Mouse (Mus musculus) CH12.LX (cell line): ENCODE data around the gene Stk10. TPM values are rescaled to one million over a fixed set of nuclear protein-coding genes. Genes with fewer than 3 reads are reported as not detected.
A peak's percentile ranks its signal among the peaks of the same experiment; 100 is the strongest.

Experiments
- DNase-seq: peaks from one replicate; pipeline ENCODE4 v3.0.0-alpha.2; 2013; ENCODE audit errors: extremely low read depth
- H3K27ac ChIP-seq: 2 replicates; pipeline ENCODE4 v1.5.1; 2012; ENCODE audit warnings: low read depth, mild to moderate bottlenecking, control low read depth, moderate library complexity; ENCODE audit not compliant: insufficient read depth
- H3K27me3 ChIP-seq: replicated peaks from 2 replicates; pipeline ENCODE3; 2012; ENCODE audit warnings: inconsistent platforms
- H3K36me3 ChIP-seq, 2 experiments: replicated peaks in 1 of 2; 2 replicates each; pipeline versions ENCODE3 to v1.6.1; 2012; ENCODE audit warnings: inconsistent platforms in 1 of 2, low read length in 1 of 2, mild to moderate bottlenecking in 1 of 2, mixed read lengths in 1 of 2, moderate library complexity in 1 of 2; ENCODE audit not compliant: control insufficient read depth in 1 of 2, insufficient read depth in 1 of 2
- H3K4me1 ChIP-seq, 2 experiments: 2 replicates each; pipeline ENCODE4 v1.6.1; 2012; ENCODE audit warnings: inconsistent platforms in 1 of 2, moderate library complexity in 1 of 2; ENCODE audit not compliant: insufficient read depth in 2 of 2, control insufficient read depth in 1 of 2
- H3K4me2 ChIP-seq: 2 replicates; pipeline ENCODE4 v1.6.1; 2012; ENCODE audit warnings: low read depth, mild to moderate bottlenecking, control low read depth; ENCODE audit not compliant: poor library complexity, insufficient read depth, severe bottlenecking
- H3K4me3 ChIP-seq, 3 experiments: fragments of 150-350 bp in 1 of 3; sonication (generic) in 1 of 3; replicated peaks in 1 of 3; 2 replicates each; pipeline versions ENCODE3 to v1.5.1; 2011 to 2012; ENCODE audit warnings: low read depth in 2 of 3, low read length in 2 of 3, mild to moderate bottlenecking in 2 of 3, moderate library complexity in 2 of 3, control low read depth in 1 of 3, improper control_type of control experiment in 1 of 3, inconsistent platforms in 1 of 3, mixed read lengths in 1 of 3; ENCODE audit not compliant: poor library complexity in 1 of 3
- H3K79me2 ChIP-seq: replicated peaks from 2 replicates; pipeline ENCODE4 v1.6.1; 2012; ENCODE audit warnings: mild to moderate bottlenecking, moderate library complexity; ENCODE audit not compliant: control insufficient read depth, poor library complexity, insufficient read depth, severe bottlenecking; ENCODE audit errors: extremely low read depth
- H3K9ac ChIP-seq: 2 replicates; pipeline ENCODE4 v1.6.1; 2012; ENCODE audit warnings: low read depth, mild to moderate bottlenecking, control low read depth, moderate library complexity; ENCODE audit not compliant: insufficient read depth
- H3K9me3 ChIP-seq: replicated peaks from 2 replicates; pipeline ENCODE3; 2012; ENCODE audit warnings: low read length, inconsistent platforms, mixed read lengths
- BHLHE40 ChIP-seq: IDR thresholded peaks from 2 replicates; pipeline ENCODE4 v1.6.1; 2011; ENCODE audit warnings: mild to moderate bottlenecking, low read depth, low read length, improper control_type of control experiment
- CHD1 ChIP-seq: IDR thresholded peaks from 2 replicates; pipeline ENCODE4 v1.6.1; 2012; ENCODE audit warnings: low read depth, low read length, improper control_type of control experiment, inconsistent platforms
- CHD2 ChIP-seq: IDR thresholded peaks from 2 replicates; pipeline ENCODE4 v1.6.1; 2011; ENCODE audit warnings: low read length, improper control_type of control experiment
- CTCF ChIP-seq, 2 experiments: IDR thresholded peaks in 1 of 2; conservative IDR thresholded peaks in 1 of 2; 2 replicates each; pipeline ENCODE4 v1.5.1; 2011 to 2012; ENCODE audit warnings: low read depth in 2 of 2, low read length in 2 of 2, improper control_type of control experiment in 1 of 2, inconsistent platforms in 1 of 2, mild to moderate bottlenecking in 1 of 2, moderate library complexity in 1 of 2
- EP300 ChIP-seq: IDR thresholded peaks from 2 replicates; pipeline ENCODE4 v1.6.1; 2011; ENCODE audit warnings: low read length, improper control_type of control experiment
- HCFC1 ChIP-seq: IDR thresholded peaks from 2 replicates; pipeline ENCODE4 v1.6.1; 2012; ENCODE audit warnings: low read depth, mild to moderate bottlenecking, inconsistent platforms, low read length, improper control_type of control experiment
- IRF4 ChIP-seq: IDR thresholded peaks from 2 replicates; pipeline ENCODE4 v1.6.1; 2014; ENCODE audit warnings: low read depth, mild to moderate bottlenecking, inconsistent platforms, low read length, improper control_type of control experiment
- JUN ChIP-seq: IDR thresholded peaks from 2 replicates; pipeline ENCODE4 v1.6.1; 2011; ENCODE audit warnings: low read depth, mild to moderate bottlenecking, low read length, improper control_type of control experiment, moderate library complexity; ENCODE audit not compliant: insufficient read depth
- MAFK ChIP-seq: IDR thresholded peaks from 2 replicates; pipeline ENCODE4 v1.6.1; 2011; ENCODE audit warnings: low read length, improper control_type of control experiment; ENCODE audit not compliant: insufficient replicate concordance
- MAX ChIP-seq: IDR thresholded peaks from 2 replicates; pipeline ENCODE4 v1.6.1; 2011; ENCODE audit warnings: low read length, improper control_type of control experiment
- MAZ ChIP-seq: IDR thresholded peaks from 2 replicates; pipeline ENCODE4 v1.6.1; 2012; ENCODE audit warnings: low read depth, mild to moderate bottlenecking, inconsistent platforms, low read length, improper control_type of control experiment, moderate library complexity
- MYC ChIP-seq: IDR thresholded peaks from 2 replicates; pipeline ENCODE4 v1.6.1; 2011; ENCODE audit warnings: low read depth, mild to moderate bottlenecking, improper control_type of control experiment, low read length
- RAD21 ChIP-seq: IDR thresholded peaks from 2 replicates; pipeline ENCODE4 v1.6.1; 2011; ENCODE audit warnings: low read depth, mild to moderate bottlenecking, low read length, improper control_type of control experiment, moderate library complexity
- SMC3 ChIP-seq: IDR thresholded peaks from 2 replicates; pipeline ENCODE4 v1.6.1; 2011; ENCODE audit warnings: low read depth, low read length, improper control_type of control experiment
- TBP ChIP-seq: conservative IDR thresholded peaks from 2 replicates; pipeline ENCODE4 v1.6.1; 2011; ENCODE audit warnings: low read depth, low read length, improper control_type of control experiment
- UBTF ChIP-seq: IDR thresholded peaks from 2 replicates; pipeline ENCODE4 v1.6.1; 2012; ENCODE audit warnings: low read depth, mild to moderate bottlenecking, inconsistent platforms, low read length, improper control_type of control experiment, moderate library complexity
- USF1 ChIP-seq: IDR thresholded peaks from 2 replicates; pipeline ENCODE4 v1.6.1; 2014; ENCODE audit warnings: low read depth, mild to moderate bottlenecking, inconsistent platforms, low read length, improper control_type of control experiment
- USF2 ChIP-seq: conservative IDR thresholded peaks from 2 replicates; pipeline ENCODE4 v1.6.1; 2011; ENCODE audit warnings: low read depth, low read length, improper control_type of control experiment
- dilution Hi-C: fragments of 300-500 bp; cut with MboI; formaldehyde crosslinking; loops from 2 replicates; pipeline ENCODE4 v1.14.3; 2020; ENCODE audit warnings: low sequenced_read_pairs; ENCODE audit not compliant: extremely low pct_unique_long_range_greater_than_20kb, extremely low pct_ligation_motif_present
- in situ Hi-C: fragments of 300-500 bp; cut with MboI; formaldehyde crosslinking; loops from 3 replicates; pipeline ENCODE4 v1.14.3; 2019; ENCODE audit warnings: low sequenced_read_pairs, low pct_ligation_motif_present, low pct_unique_long_range_greater_than_20kb, mixed read lengths
- polyA plus RNA-seq: library from polyadenylated mRNA; unstranded; fragments of >175 nt; gene quantifications from 2 replicates; pipeline ENCODE4 v1.2.1, GENCODE M21; 2012; ENCODE audit warnings: low read depth; ENCODE audit not compliant: insufficient read length
- total RNA-seq, 2 experiments: library from RNA; depleted of rRNA; stranded (reverse); fragments of 300-350 nt in 1 of 2; fragments of >200 nt in 1 of 2; gene quantifications; 2 replicates each; pipeline ENCODE4 v1.2.3; 2012 to 2014

Gene Stk10
- total and polyA plus RNA-seq, 3 experiments = 20.0 to 40.3 (median 23.2) TPM

- Histone ChIP-seq H3K27ac (no peak overlapping the region), H3K9ac (no peak overlapping the region), H3K4me3 (no peak overlapping the region), H3K4me1 (peaks cover 16 to 46% of the 10 kb centered on the region in 2 experiments), H3K9me3 (peaks cover 16% of the 10 kb centered on the region), H3K4me2 (no peak overlapping the region), H3K36me3 (peaks cover 28 to 94% of the 10 kb centered on the region in 2 experiments), H3K79me2 (no peaks in the 10 kb centered on the region), H3K27me3 (no peaks in the 10 kb centered on the region)
- in situ Hi-C loops (loop anchor here (5.0 kb wide), 2 partner anchors 55 to 140 kb away; no protein-coding TSS in a partner anchor), dilution Hi-C loops (no loop called here)
- TF ChIP-seq HCFC1 = no peak
- TF ChIP-seq CTCF (conservative IDR thresholded peaks at IDR 0.05 in 1 of 2, IDR thresholded peaks at IDR 0.05 in 1 of 2; ENCODE audit: low read depth in 2 of 2, low read length in 2 of 2) = peak; percentile 38 to 73; a peak in 3 of 4 replicates
- peak; percentile 57 for TF ChIP-seq SMC3
- TF ChIP-seq RAD21 = peak; percentile 52
- TF ChIP-seq CHD2 = no peak
- DNase-seq = peak; percentile 60
Observed at GRCm38 (mm10) chr11:32591921-32592850, 59.1 kb downstream of the Stk10 start.

GRCm38 (mm10) chr11:32593081-32593480, 60.0 kb downstream of the Stk10 start:
- Histone ChIP-seq H3K4me3 (no peak overlapping the region), H3K4me1 (peaks cover 9 to 37% of the 10 kb centered on the region in 2 experiments), H3K9me3 (peaks cover 16% of the 10 kb centered on the region), H3K27me3 (no peaks in the 10 kb centered on the region), H3K27ac (no peak overlapping the region), H3K36me3 (peaks cover 28 to 94% of the 10 kb centered on the region in 2 experiments), H3K79me2 (no peaks in the 10 kb centered on the region), H3K9ac (no peak overlapping the region), H3K4me2 (no peak overlapping the region)
- in situ Hi-C loops = loop anchor here (5.0 kb wide), 2 partner anchors 56 to 141 kb away; no protein-coding TSS in a partner anchor
- peak; percentile 62 for DNase-seq
- TF ChIP-seq BHLHE40 (peak; percentile 37; the same call in 1 of the 2 replicates), MAX (peak; percentile 79), USF1 (peak; percentile 84), MYC (no peak), CHD2 (no peak), TBP (no peak), USF2 (peak; percentile 81)
- TF ChIP-seq, all 38 proteins: peak for 4
- dilution Hi-C loops = no loop called here

- TF ChIP-seq MAFK = no peak
- no peak for TF ChIP-seq JUN
- TF ChIP-seq EP300 = no peak
- peak; percentile 10; the same call in 1 of the 2 replicates for TF ChIP-seq RAD21
- no peak for TF ChIP-seq MAZ
- no peak for TF ChIP-seq USF2
- TF ChIP-seq UBTF = no peak
- TF ChIP-seq CTCF (conservative IDR thresholded peaks at IDR 0.05 in 1 of 2, IDR thresholded peaks at IDR 0.05 in 1 of 2; ENCODE audit: low read depth in 2 of 2, low read length in 2 of 2) = peak; percentile 9 to 38; a peak in 2 of 4 replicates
- no peak for TF ChIP-seq CHD1
- no peak for TF ChIP-seq IRF4
- peaks cover 16% of the 10 kb centered on the region for H3K9me3 ChIP-seq
- H3K9ac ChIP-seq = no peak overlapping the region
- H3K36me3 ChIP-seq = peaks cover 28 to 94% of the 10 kb centered on the region in 2 experiments
- no peaks in the 10 kb centered on the region for H3K27me3 ChIP-seq
- dilution Hi-C loops = no loop called here
- DNase-seq = no peak
- H3K4me3 ChIP-seq = no peak overlapping the region
- in situ Hi-C loops = loop anchor here (5.0 kb wide), 2 partner anchors 57 to 142 kb away; no protein-coding TSS in a partner anchor
- H3K4me1 ChIP-seq = peaks cover 7 to 36% of the 10 kb centered on the region in 2 experiments
- no peaks in the 10 kb centered on the region for H3K79me2 ChIP-seq
- H3K27ac ChIP-seq = no peak overlapping the region
- H3K4me2 ChIP-seq = no peak overlapping the region
Observed at GRCm38 (mm10) chr11:32594122-32594521, 61.0 kb downstream of the Stk10 start.
